Mouse (Mus musculus): ENCODE measurements around the gene Tdpoz3. TPM values are rescaled to one million over a fixed set of nuclear protein-coding genes. Genes with fewer than 3 reads are reported as not detected.
"Not testable (repeated sequence)": the region's sequence is repeated elsewhere in the genome, so short reads cannot be mapped to it uniquely, and the experiment has no call there.

The Tdpoz3 gene
- not detected in 2 replicates for polyA plus RNA-seq (2015; fragmentation: Nextera tagmentation; extraction: Ambion mirVana)

GRCm38 (mm10) chr3:93825720-93826119 is at the start of gene Tdpoz3:
Gene Tdpoz3 (plus strand): TSS chr3:93826020.
- not testable (repeated sequence) for ATAC-seq (ENCODE audit: insufficient number of reproducible peaks, insufficient read depth, low FRiP score, low TSS enrichment, low read depth); H3K4me1 ChIP-seq; H3K4me2 ChIP-seq; H3K27ac ChIP-seq; H3K4me3 ChIP-seq; H3K27me3 ChIP-seq; H3K9me3 ChIP-seq; H3K9ac ChIP-seq; H3K36me3 ChIP-seq
- WGBS = 82% methylated on average over 1 of the region's 1 CpGs

DNA sequence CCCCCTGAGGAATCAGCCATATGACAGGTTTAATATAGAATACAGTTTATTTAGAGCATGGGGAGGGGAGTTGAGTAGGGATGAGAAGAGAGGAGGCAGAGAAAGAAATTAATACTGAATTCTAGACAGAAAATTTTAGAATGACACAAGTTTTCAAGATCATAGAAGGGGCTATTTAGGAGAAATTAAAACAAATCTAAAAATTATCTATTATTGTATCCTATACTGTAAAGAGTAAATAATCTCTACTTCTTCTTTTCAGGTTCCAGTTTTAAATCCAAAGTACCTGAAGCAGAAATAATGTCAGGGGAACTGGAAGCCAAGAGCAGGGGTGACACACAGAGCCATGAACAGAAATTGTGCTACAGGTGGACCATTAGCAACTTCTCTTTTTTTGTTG is 29.7 kb upstream of the Tdpoz3 start, which contains the start of gene Tdpoz4:
TSS of gene Tdpoz4 (plus strand) at position 301 of the 400 bp plus-strand sequence.
- not testable (repeated sequence) for H3K9ac ChIP-seq; H3K27ac ChIP-seq; H3K36me3 ChIP-seq; H3K4me2 ChIP-seq; ATAC-seq (ENCODE audit: insufficient number of reproducible peaks, insufficient read depth, low FRiP score, low TSS enrichment, low read depth); H3K27me3 ChIP-seq; H3K4me3 ChIP-seq; H3K4me1 ChIP-seq; H3K9me3 ChIP-seq

DNA sequence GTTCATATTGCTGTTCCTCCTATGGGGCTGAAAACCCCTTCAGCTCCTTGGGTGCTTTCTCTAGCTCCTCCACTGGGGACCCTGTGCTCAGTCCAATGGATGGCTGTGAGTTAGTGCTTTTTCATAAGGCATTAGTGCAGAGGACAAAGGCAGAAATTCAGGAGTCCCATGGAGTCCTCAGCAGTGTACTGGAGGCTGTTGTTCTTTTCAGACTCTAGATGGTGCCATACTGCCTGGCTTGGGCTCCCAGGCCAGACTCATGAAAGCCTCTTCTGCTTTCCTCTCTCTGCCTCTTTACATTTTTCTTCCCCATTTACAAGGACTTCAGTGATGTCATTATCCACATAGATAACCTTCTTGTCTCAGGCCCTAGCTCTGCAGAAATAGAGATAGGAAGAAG is 12.5 kb upstream of the Tdpoz3 start:
- H3K4me2 ChIP-seq; H3K9me3 ChIP-seq; H3K4me1 ChIP-seq; ATAC-seq (ENCODE audit: insufficient number of reproducible peaks, insufficient read depth, low FRiP score, low TSS enrichment, low read depth); H3K27ac ChIP-seq; H3K9ac ChIP-seq; H3K27me3 ChIP-seq; H3K36me3 ChIP-seq; H3K4me3 ChIP-seq: not testable (repeated sequence)

- not testable (repeated sequence) for H3K27me3 ChIP-seq; H3K4me1 ChIP-seq; H3K36me3 ChIP-seq; H3K4me2 ChIP-seq; ATAC-seq (ENCODE audit: insufficient number of reproducible peaks, insufficient read depth, low FRiP score, low TSS enrichment, low read depth); H3K9ac ChIP-seq; H3K9me3 ChIP-seq; H3K4me3 ChIP-seq; H3K27ac ChIP-seq
- WGBS = 81% methylated on average over 8 of the region's 8 CpGs
Observed at GRCm38 (mm10) chr3:93858957-93859356, 33.1 kb downstream of the Tdpoz3 start.

GRCm38 (mm10) chr3:93870635-93871034 is 44.8 kb downstream of the Tdpoz3 start:
- H3K27ac ChIP-seq; H3K4me3 ChIP-seq; H3K36me3 ChIP-seq; ATAC-seq (ENCODE audit: insufficient number of reproducible peaks, insufficient read depth, low FRiP score, low TSS enrichment, low read depth); H3K4me2 ChIP-seq; H3K9ac ChIP-seq; H3K9me3 ChIP-seq; H3K27me3 ChIP-seq; H3K4me1 ChIP-seq: not testable (repeated sequence)
- 79% methylated on average over 8 of the region's 8 CpGs for WGBS

Other genes with a start within 250 kb of the Tdpoz3 start
- gene Tdpoz2, start 173.3 kb upstream of the Tdpoz3 start, polyA plus RNA-seq (2015; fragmentation: Nextera tagmentation; extraction: Ambion mirVana) = not detected in 2 replicates
- gene Tdpoz1, start 149.7 kb upstream of the Tdpoz3 start, polyA plus RNA-seq (2015; fragmentation: Nextera tagmentation; extraction: Ambion mirVana) = not detected in 2 replicates
- not detected in 2 replicates for gene Gm37596, start 132.9 kb upstream of the Tdpoz3 start, polyA plus RNA-seq (2015; fragmentation: Nextera tagmentation; extraction: Ambion mirVana)
- gene Gm5773, start 53.0 kb upstream of the Tdpoz3 start, polyA plus RNA-seq (2015; fragmentation: Nextera tagmentation; extraction: Ambion mirVana) = not detected in 2 replicates
- gene Tdpoz4, start 29.6 kb upstream of the Tdpoz3 start, polyA plus RNA-seq (2015; fragmentation: Nextera tagmentation; extraction: Ambion mirVana) = not detected in 2 replicates
- gene Gm9117, start 117.5 kb downstream of the Tdpoz3 start, polyA plus RNA-seq (2015; fragmentation: Nextera tagmentation; extraction: Ambion mirVana) = not detected in 2 replicates
- gene Tdpoz5, start 135.3 kb downstream of the Tdpoz3 start, polyA plus RNA-seq (2015; fragmentation: Nextera tagmentation; extraction: Ambion mirVana) = not detected in 2 replicates
- gene Gm9125, start 228.9 kb downstream of the Tdpoz3 start, polyA plus RNA-seq (2015; fragmentation: Nextera tagmentation; extraction: Ambion mirVana) = not detected in 2 replicates
- not detected in 2 replicates for gene Gm10697, start 246.6 kb downstream of the Tdpoz3 start, polyA plus RNA-seq (2015; fragmentation: Nextera tagmentation; extraction: Ambion mirVana)

All from embryonic facial prominence, embryonic 13.5 days (tissue).